Mouse (Mus musculus): Measurements from ENCODE around the gene Jarid2.

GRCm38 (mm10) chr13:44822578-44822977 is 93.3 kb downstream of the Jarid2 start:
- no peak for TF ChIP-seq POLR2A (IDR thresholded peaks at IDR 0.05; ENCODE audit: low read depth, low read length)
- TF ChIP-seq CTCF (conservative IDR thresholded peaks at IDR 0.05; ENCODE audit: insufficient read depth, insufficient read length, low read depth, low read length), result no peak
